Mouse (Mus musculus) erythroblast, embryonic 14.5 days (primary cell): ENCODE measurements around the gene Hmgn2.

Source experiments
- GATA1 ChIP-seq: IDR thresholded peaks from 2 replicates; pipeline ENCODE4 v1.6.1; 2012; ENCODE audit warnings: low read length, inconsistent platforms, mixed read lengths
- TAL1 ChIP-seq: IDR thresholded peaks from 3 replicates; pipeline ENCODE4 v1.6.1; 2012; ENCODE audit warnings: low read length, inconsistent platforms, mixed read lengths

DNA sequence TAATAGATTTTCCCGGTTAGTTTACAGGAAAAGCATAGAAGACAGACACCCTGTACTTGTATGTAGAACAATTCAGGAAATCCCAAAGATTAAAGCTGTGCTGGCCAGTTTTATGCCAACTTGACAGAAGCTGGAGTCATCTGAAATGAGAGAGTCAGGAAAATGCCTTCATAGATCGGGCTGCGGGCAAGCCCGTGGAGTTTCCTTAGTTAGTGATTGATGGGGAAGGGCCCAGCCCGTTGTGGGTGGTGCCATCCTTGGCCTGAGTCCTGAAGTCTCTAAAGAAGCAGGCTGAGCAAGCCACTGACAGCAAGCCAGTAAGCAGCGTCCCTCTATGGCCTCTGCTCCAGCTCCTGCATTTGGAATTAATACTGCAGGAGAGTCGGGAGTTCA is 39.2 kb downstream of the Hmgn2 start:
- TF ChIP-seq TAL1 (no peak), GATA1 (no peak)
